Mouse (Mus musculus) embryonic facial prominence, embryonic 14.5 days (tissue): ENCODE data around the gene Ntrk2. TPM values are rescaled to one million over a fixed set of nuclear protein-coding genes. Genes with fewer than 3 reads are reported as not detected.
A peak's percentile ranks its signal among the peaks of the same experiment; 100 is the strongest.
"Not testable (repeated sequence)": the region's sequence is repeated elsewhere in the genome, so short reads cannot be mapped to it uniquely, and the experiment has no call there.

ENCODE experiments used
- ATAC-seq: fragments of 200-750 bp; cut with Nextera tagmentation; 2 replicates; pipeline ENCODE4 v1.8.0; 2017; ENCODE audit warnings: low read depth, moderate number of reproducible peaks, moderate TSS enrichment
- DNase-seq: peaks from one replicate; pipeline ENCODE4 v3.0.0-alpha.2; 2015; ENCODE audit warnings: low spot score
- H3K27ac ChIP-seq: fragments of 300-500 bp; sonication (generic); replicated peaks from 2 replicates; pipeline ENCODE4 v1.5.1; 2014; ENCODE audit warnings: low read depth, mild to moderate bottlenecking, low read length, moderate library complexity
- H3K27me3 ChIP-seq: fragments of 300-500 bp; sonication (generic); replicated peaks from 2 replicates; pipeline ENCODE4 v1.6.1; 2014; ENCODE audit warnings: low read length; ENCODE audit not compliant: control insufficient read depth, insufficient read depth
- H3K36me3 ChIP-seq: fragments of 300-500 bp; sonication (generic); 2 replicates; pipeline ENCODE4 v1.6.1; 2014; ENCODE audit warnings: low read length, mixed read lengths; ENCODE audit not compliant: control insufficient read depth, insufficient read depth
- H3K4me1 ChIP-seq: fragments of 300-500 bp; sonication (generic); 2 replicates; pipeline ENCODE4 v1.6.1; 2014; ENCODE audit warnings: antibody characterized with exemption, low read length; ENCODE audit not compliant: control insufficient read depth, insufficient read depth
- H3K4me2 ChIP-seq: fragments of 300-500 bp; sonication (generic); 2 replicates; pipeline ENCODE4 v1.6.1; 2014; ENCODE audit warnings: low read depth, mild to moderate bottlenecking, low read length, moderate library complexity, mixed read lengths
- H3K4me3 ChIP-seq: fragments of 300-500 bp; sonication (generic); 2 replicates; pipeline ENCODE4 v1.5.1; 2014; ENCODE audit warnings: low read depth, mild to moderate bottlenecking, low read length
- H3K9ac ChIP-seq: fragments of 300-500 bp; sonication (generic); 2 replicates; pipeline ENCODE4 v1.6.1; 2014; ENCODE audit warnings: low read depth, mild to moderate bottlenecking, low read length, moderate library complexity, mixed read lengths
- H3K9me3 ChIP-seq: fragments of 300-500 bp; sonication (generic); 2 replicates; pipeline ENCODE4 v1.6.1; 2016; ENCODE audit warnings: low read length; ENCODE audit not compliant: control insufficient read depth
- WGBS: fragments of 180-500 bp; shearing (Covaris S2); extraction: QIAGEN DNeasy Blood & Tissue Kit; methylation state at CpG from one replicate; pipeline ENCODE4 v1.1.7; 2014; 5-methylcytosine and 5-hydroxymethylcytosine counted together
- polyA plus RNA-seq: library from polyadenylated mRNA; unstranded; fragments of >200 nt; fragmentation: Nextera tagmentation; extraction: Ambion mirVana; gene quantifications from 2 replicates; pipeline ENCODE4 v1.2.1, GENCODE M21; 2014

Gene Ntrk2
- polyA plus RNA-seq, 1 experiment from 2014 or later: 43.9 TPM

GRCm38 (mm10) chr13:59030574-59030973, 224.2 kb downstream of the Ntrk2 start:
- H3K9me3 ChIP-seq: no peaks in the 10 kb centered on the region
- no peak overlapping the region for H3K4me2 ChIP-seq
- DNase-seq (no peak), ATAC-seq (no peak)
- H3K4me1 ChIP-seq: no peaks in the 10 kb centered on the region
- no peaks in the 10 kb centered on the region for H3K36me3 ChIP-seq
- no peak overlapping the region for H3K9ac ChIP-seq
- H3K27me3 ChIP-seq: no peaks in the 10 kb centered on the region
- 75% methylated on average over 6 of the region's 6 CpGs for WGBS
- no peak overlapping the region for H3K27ac ChIP-seq
- no peak overlapping the region for H3K4me3 ChIP-seq

- Histone ChIP-seq H3K4me1 (peaks cover 8% of the 10 kb centered on the region; the same call in 1 of the 2 replicates), H3K36me3 (no peaks in the 10 kb centered on the region), H3K9me3 (no peaks in the 10 kb centered on the region), H3K9ac (no peak overlapping the region), H3K27me3 (no peaks in the 10 kb centered on the region), H3K27ac (no peak overlapping the region), H3K4me2 (no peak overlapping the region), H3K4me3 (no peak overlapping the region)
- 76% methylated on average over 16 of the region's 16 CpGs for WGBS
- no peak for ATAC-seq
- no peak for DNase-seq
Observed at GRCm38 (mm10) chr13:59040156-59040915, 234.0 kb downstream of the Ntrk2 start.

- peak; percentile 67 for DNase-seq
- peak; percentile 86; the same call in 1 of the 2 replicates for ATAC-seq
- no peak overlapping the region for H3K9ac ChIP-seq
- 50% methylated on average over 9 of the region's 9 CpGs for WGBS
- H3K36me3 ChIP-seq: no peaks in the 10 kb centered on the region
- H3K4me3 ChIP-seq: no peak overlapping the region
- no peak overlapping the region for H3K27ac ChIP-seq
- H3K4me1 ChIP-seq: peaks cover 8% of the 10 kb centered on the region; the same call in 1 of the 2 replicates
- no peaks in the 10 kb centered on the region for H3K9me3 ChIP-seq
- no peak overlapping the region for H3K4me2 ChIP-seq
- no peaks in the 10 kb centered on the region for H3K27me3 ChIP-seq
Observed at GRCm38 (mm10) chr13:59041013-59041764, 234.8 kb downstream of the Ntrk2 start.

- H3K9ac ChIP-seq: no peak overlapping the region
- H3K4me1 ChIP-seq: no peaks in the 10 kb centered on the region
- H3K36me3 ChIP-seq: no peaks in the 10 kb centered on the region
- 80% methylated on average over 4 of the region's 4 CpGs for WGBS
- no peak overlapping the region for H3K4me3 ChIP-seq
- no peak overlapping the region for H3K4me2 ChIP-seq
- no peak for ATAC-seq
- no peak overlapping the region for H3K27ac ChIP-seq
- no peak for DNase-seq
- no peaks in the 10 kb centered on the region for H3K27me3 ChIP-seq
- no peaks in the 10 kb centered on the region for H3K9me3 ChIP-seq
Observed at GRCm38 (mm10) chr13:59052188-59052587, 245.8 kb downstream of the Ntrk2 start.

- not testable (repeated sequence) for H3K4me3 ChIP-seq, H3K27me3 ChIP-seq, H3K4me1 ChIP-seq, H3K9me3 ChIP-seq, H3K4me2 ChIP-seq, H3K27ac ChIP-seq, H3K9ac ChIP-seq, H3K36me3 ChIP-seq, ATAC-seq, DNase-seq
- WGBS: 82% methylated on average over 8 of the region's 8 CpGs
Observed at GRCm38 (mm10) chr13:59054331-59054730, 248.0 kb downstream of the Ntrk2 start.

- no peaks in the 10 kb centered on the region for H3K4me1 ChIP-seq
- no peak overlapping the region for H3K27ac ChIP-seq
- H3K9me3 ChIP-seq: no peaks in the 10 kb centered on the region
- no peak overlapping the region for H3K4me3 ChIP-seq
- H3K9ac ChIP-seq: no peak overlapping the region
- no peaks in the 10 kb centered on the region for H3K36me3 ChIP-seq
- no peak overlapping the region for H3K4me2 ChIP-seq
- ATAC-seq: no peak
- 74% methylated on average over 4 of the region's 4 CpGs for WGBS
- no peak for DNase-seq
- H3K27me3 ChIP-seq: no peaks in the 10 kb centered on the region
Observed at GRCm38 (mm10) chr13:59056859-59057258, 250.5 kb downstream of the Ntrk2 start.

GRCm38 (mm10) chr13:59057886-59058285, 251.5 kb downstream of the Ntrk2 start:
- Histone ChIP-seq H3K27ac (no peak overlapping the region), H3K9me3 (no peaks in the 10 kb centered on the region), H3K4me1 (no peaks in the 10 kb centered on the region), H3K9ac (no peak overlapping the region), H3K36me3 (no peaks in the 10 kb centered on the region), H3K27me3 (no peaks in the 10 kb centered on the region), H3K4me3 (no peak overlapping the region), H3K4me2 (no peak overlapping the region)
- 74% methylated on average over 1 of the region's 1 CpGs for WGBS
- ATAC-seq (no peak), DNase-seq (no peak)

- Histone ChIP-seq H3K27me3 (no peaks in the 10 kb centered on the region), H3K36me3 (no peaks in the 10 kb centered on the region), H3K4me2 (no peak overlapping the region), H3K27ac (no peak overlapping the region), H3K9me3 (no peaks in the 10 kb centered on the region), H3K4me3 (no peak overlapping the region), H3K4me1 (no peaks in the 10 kb centered on the region), H3K9ac (no peak overlapping the region)
- ATAC-seq (peak; percentile 53; the same call in 1 of the 2 replicates), DNase-seq (peak; percentile 17)
- WGBS: 19% methylated on average over 7 of the region's 7 CpGs
Observed at GRCm38 (mm10) chr13:59059118-59059517, 252.7 kb downstream of the Ntrk2 start.
